ENCODE assay signal across 26 mouse cellular contexts in genomic region chr7:74347026-74347425, GRCm38 (mm10).
DNase-seq lines count a peak whose midpoint lies in the region; ATAC-seq and TF ChIP-seq lines count a peak whose summit lies in the region.
"Had no signal": no experiment of that assay in that cellular context is flagged by ENCODE, and none has a peak within 500 bp of the region (broad histone marks: within the 10 kb centered on the region; RNA-seq: fewer than 3 reads in every experiment).

No protein-coding gene starts in this region.

- no peak overlapping the region for H3K4me2 ChIP-seq in forebrain, embryonic 11.5 days (ENCODE audit: low read depth, low read length, severe bottlenecking)
- H3K4me2 ChIP-seq in embryonic facial prominence, embryonic 13.5 days = no peak overlapping the region
- H3K4me2 ChIP-seq: forebrain, embryonic 13.5 days; heart, embryonic 12.5 days; midbrain, embryonic 13.5 days; neural tube, embryonic 13.5 days had no signal

- H3K27ac ChIP-seq in forebrain, embryonic 10.5 days = peak overlapping the region; percentile 58; the same call in 1 of the 2 replicates
- no peak overlapping the region for H3K27ac ChIP-seq in forebrain, embryonic 11.5 days (ENCODE audit: low read depth, low read length)
- peak overlapping the region; percentile 48; the same call in 1 of the 2 replicates for H3K27ac ChIP-seq in layer of hippocampus, adult 2 months
- H3K27ac ChIP-seq in embryonic facial prominence, embryonic 13.5 days = peak overlapping the region; percentile 48; the same call in 1 of the 2 replicates
- H3K27ac ChIP-seq: forebrain, embryonic 13.5 days; gastrocnemius, adult 2 months; heart, adult 2 months; midbrain, embryonic 13.5 days; neural tube, embryonic 13.5 days had no signal

- no peak for DNase-seq in forebrain, embryonic 10.5 days (ENCODE audit: extremely low spot score, low spot score)
- DNase-seq in forebrain, embryonic 11.5 days (ENCODE audit: low spot score) = no peak
- DNase-seq in layer of hippocampus, adult 2 months (ENCODE audit: low spot score in 2 of 2) = no peak
- DNase-seq in layer of hippocampus, postnatal 36 days = no peak
- no peak for DNase-seq in heart, adult 11 months
- DNase-seq in urinary bladder, adult 2 months (ENCODE audit: low spot score) = no peak
- DNase-seq: adrenal gland, postnatal 14 days; cerebellum, adult 18-20 months; gastrocnemius, adult 2 months; gastrocnemius, postnatal 36 days; heart, adult 2 months; kidney, adult 8-10 months; kidney, postnatal 10 days; left cerebral cortex, postnatal 4 days; lung, postnatal 4 days; right cerebral cortex, postnatal 4 days; thymus, adult 2 months; thymus, postnatal 36 days had no signal

- TF ChIP-seq CTCF in layer of hippocampus, adult 2 months (conservative IDR thresholded peaks at IDR 0.05) = no peak

- H3K9ac ChIP-seq in forebrain, embryonic 11.5 days (ENCODE audit: low read length) = no peak overlapping the region
- H3K9ac ChIP-seq in embryonic facial prominence, embryonic 13.5 days = no peak overlapping the region
- H3K9ac ChIP-seq: forebrain, embryonic 13.5 days; heart, embryonic 12.5 days; midbrain, embryonic 13.5 days; neural tube, embryonic 13.5 days had no signal

- no peaks in the 10 kb centered on the region for H3K9me3 ChIP-seq in forebrain, embryonic 10.5 days
- H3K9me3 ChIP-seq in forebrain, embryonic 11.5 days (ENCODE audit: control insufficient read depth, low read length) = no peaks in the 10 kb centered on the region
- H3K9me3 ChIP-seq in embryonic facial prominence, embryonic 13.5 days = no peaks in the 10 kb centered on the region
- H3K9me3 ChIP-seq: forebrain, embryonic 13.5 days; heart, embryonic 12.5 days; megakaryocyte, embryonic 14.5 days; midbrain, embryonic 13.5 days; neural tube, embryonic 13.5 days had no signal

- no peak overlapping the region for H3K4me3 ChIP-seq in forebrain, embryonic 10.5 days
- H3K4me3 ChIP-seq in forebrain, embryonic 11.5 days (ENCODE audit: low read depth, low read length) = no peak overlapping the region
- H3K4me3 ChIP-seq in layer of hippocampus, adult 2 months = no peak overlapping the region
- no peak overlapping the region for H3K4me3 ChIP-seq in embryonic facial prominence, embryonic 13.5 days
- H3K4me3 ChIP-seq: forebrain, embryonic 13.5 days; gastrocnemius, adult 2 months; heart, adult 2 months; heart, embryonic 12.5 days; megakaryocyte, embryonic 14.5 days; midbrain, embryonic 13.5 days; neural tube, embryonic 13.5 days had no signal

- H3K27me3 ChIP-seq in forebrain, embryonic 10.5 days (ENCODE audit: poor library complexity, severe bottlenecking) = no peaks in the 10 kb centered on the region
- H3K27me3 ChIP-seq in forebrain, embryonic 11.5 days (ENCODE audit: control insufficient read depth, insufficient read depth, low read length) = no peaks in the 10 kb centered on the region
- no peaks in the 10 kb centered on the region for H3K27me3 ChIP-seq in embryonic facial prominence, embryonic 13.5 days
- H3K27me3 ChIP-seq: forebrain, embryonic 13.5 days; heart, embryonic 12.5 days; megakaryocyte, embryonic 14.5 days; midbrain, embryonic 13.5 days; neural tube, embryonic 13.5 days had no signal

- no peak for ATAC-seq in forebrain, embryonic 11.5 days (replicated peaks; ENCODE audit: low FRiP score)
- ATAC-seq in embryonic facial prominence, embryonic 13.5 days (ENCODE audit: insufficient number of reproducible peaks, insufficient read depth, low FRiP score, low TSS enrichment, low read depth) = no peak
- ATAC-seq: forebrain, embryonic 13.5 days; intestine, embryonic 16.5 days; midbrain, embryonic 13.5 days had no signal

- peaks cover 20% of the 10 kb centered on the region for H3K4me1 ChIP-seq in forebrain, embryonic 10.5 days
- no peaks in the 10 kb centered on the region for H3K4me1 ChIP-seq in forebrain, embryonic 11.5 days (replicated peaks; ENCODE audit: control insufficient read depth, insufficient read depth, low read length)
- H3K4me1 ChIP-seq in embryonic facial prominence, embryonic 13.5 days = peaks cover 18% of the 10 kb centered on the region

- WGBS in forebrain, embryonic 10.5 days = 90% methylated on average over 9 of the region's 9 CpGs
- 89% methylated on average over 9 of the region's 9 CpGs for WGBS in forebrain, embryonic 11.5 days
- 68% methylated on average over 9 of the region's 9 CpGs for WGBS in embryonic facial prominence, embryonic 13.5 days

- no peaks in the 10 kb centered on the region for H3K36me3 ChIP-seq in forebrain, embryonic 10.5 days (replicated peaks)
- H3K36me3 ChIP-seq in forebrain, embryonic 11.5 days (ENCODE audit: control insufficient read depth, insufficient read depth, low read length) = no peaks in the 10 kb centered on the region
- no peaks in the 10 kb centered on the region for H3K36me3 ChIP-seq in embryonic facial prominence, embryonic 13.5 days
- H3K36me3 ChIP-seq: G1E; midbrain, embryonic 13.5 days; neural tube, embryonic 13.5 days had no signal
